Mouse (Mus musculus) bone marrow, adult 2 months (tissue): ENCODE data around the gene Prm3. TPM values are rescaled to one million over a fixed set of nuclear protein-coding genes. Genes with fewer than 3 reads are reported as not detected.

ENCODE experiments used
- H3K27ac ChIP-seq: fragments of 200-500 bp; 2 replicates; pipeline ENCODE4 v1.5.1; 2012; ENCODE audit warnings: low read depth, mild to moderate bottlenecking, control low read depth, inconsistent platforms, low read length; ENCODE audit not compliant: control insufficient read depth, poor library complexity, insufficient read depth
- H3K4me1 ChIP-seq: fragments of 200-500 bp; 2 replicates; pipeline ENCODE4 v1.6.1; 2011; ENCODE audit warnings: low read length; ENCODE audit not compliant: control insufficient read depth, insufficient read depth
- H3K4me3 ChIP-seq: fragments of 200-500 bp; replicated peaks from 2 replicates; pipeline ENCODE3; 2011; ENCODE audit warnings: mild to moderate bottlenecking, low read depth, low read length, control low read depth; ENCODE audit not compliant: control insufficient read depth
- CTCF ChIP-seq: fragments of 200-500 bp; IDR thresholded peaks from 2 replicates; pipeline ENCODE4 v1.5.1; 2011; ENCODE audit warnings: low read length, control low read depth; ENCODE audit not compliant: control insufficient read depth, insufficient read depth
- POLR2A ChIP-seq: fragments of 200-500 bp; IDR thresholded peaks from 2 replicates; pipeline ENCODE4 v1.6.1; 2011; ENCODE audit warnings: low read depth, mild to moderate bottlenecking, control low read depth, low read length, borderline replicate concordance; ENCODE audit not compliant: control insufficient read depth
- WGBS: fragments of 180-500 bp; shearing (Covaris S2); methylation state at CpG from one replicate; pipeline ENCODE4 v1.1.7; 2018; 5-methylcytosine and 5-hydroxymethylcytosine counted together
- polyA plus RNA-seq: library from polyadenylated mRNA; stranded (reverse); fragments of >200 nt; gene quantifications from 2 replicates; pipeline ENCODE4 v1.2.4, GENCODE M21; 2011; ENCODE audit warnings: low replicate concordance; ENCODE audit not compliant: missing spikeins, insufficient read depth, insufficient read length

Prm3 gene
- polyA plus RNA-seq, 1 experiment: not detected

- 67% methylated on average over 4 of the region's 4 CpGs for WGBS
- TF ChIP-seq POLR2A (no peak), CTCF (no peak)
- Histone ChIP-seq H3K4me1 (peaks cover 7% of the 10 kb centered on the region; the same call in 1 of the 2 replicates), H3K27ac (no peak overlapping the region), H3K4me3 (no peak overlapping the region)
Measured at GRCm38 (mm10) chr16:10828461-10828805, 37.7 kb upstream of the Prm3 start.

- Histone ChIP-seq H3K27ac (peak overlapping the region; percentile 76; the same call in 1 of the 2 replicates), H3K4me1 (peaks cover 7% of the 10 kb centered on the region; the same call in 1 of the 2 replicates), H3K4me3 (no peak overlapping the region)
- no peak for TF ChIP-seq POLR2A
- TF ChIP-seq CTCF: no peak
- 59% methylated on average over 7 of the region's 7 CpGs for WGBS
Measured at GRCm38 (mm10) chr16:10827766-10828460, 37.2 kb upstream of the Prm3 start.

DNA sequence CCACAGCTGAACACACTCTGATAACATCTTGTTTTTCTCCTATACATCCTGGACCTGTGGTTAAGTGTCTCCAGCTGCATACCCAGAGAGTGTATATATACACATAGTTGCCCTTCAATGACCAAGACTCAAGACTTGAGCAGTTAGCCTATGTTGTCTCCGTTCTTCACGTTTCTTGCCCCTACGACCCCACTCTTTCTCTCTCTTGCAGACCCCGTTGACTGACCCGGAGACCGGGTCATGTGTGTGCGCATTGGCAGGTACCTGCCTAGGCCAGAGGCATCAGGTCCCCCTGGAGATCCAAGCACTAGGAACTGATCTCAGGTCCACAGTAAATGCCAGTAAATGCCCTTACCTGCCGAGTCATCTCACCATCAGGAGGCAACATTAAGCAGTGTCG is 36.6 kb upstream of the Prm3 start:
- WGBS: 80% methylated on average over 9 of the region's 9 CpGs
- peaks cover 7% of the 10 kb centered on the region; the same call in 1 of the 2 replicates for H3K4me1 ChIP-seq
- no peak overlapping the region for H3K4me3 ChIP-seq
- TF ChIP-seq CTCF (no peak), POLR2A (no peak)
- peak overlapping the region; percentile 76; the same call in 1 of the 2 replicates for H3K27ac ChIP-seq

DNA sequence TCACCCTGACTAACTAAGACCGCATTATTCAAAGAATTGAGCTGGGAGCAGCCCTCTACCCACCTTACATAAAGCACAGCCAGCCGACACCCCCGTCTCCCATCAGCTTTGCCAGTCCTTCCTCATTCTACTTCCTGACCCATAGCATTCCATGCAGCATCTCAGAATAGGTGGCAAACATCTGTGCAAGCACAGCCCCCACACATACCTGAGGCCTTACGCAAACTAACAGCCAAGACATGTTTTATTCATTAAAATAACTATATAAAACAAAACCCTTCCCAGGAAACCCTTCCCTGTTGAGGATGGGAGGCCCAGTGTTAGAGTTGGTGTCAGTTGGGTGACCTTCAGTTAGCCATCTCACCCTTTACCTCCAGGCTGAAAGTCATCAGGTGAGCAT is 35.1 kb upstream of the Prm3 start:
- Histone ChIP-seq H3K4me3 (no peak overlapping the region), H3K27ac (no peak overlapping the region), H3K4me1 (peaks cover 6% of the 10 kb centered on the region; the same call in 1 of the 2 replicates)
- TF ChIP-seq CTCF (no peak), POLR2A (no peak)
- WGBS: 80% methylated on average over 4 of the region's 4 CpGs

- H3K27ac ChIP-seq: no peak overlapping the region
- TF ChIP-seq CTCF (no peak), POLR2A (no peak)
- no peak overlapping the region for H3K4me3 ChIP-seq
- H3K4me1 ChIP-seq: peaks cover 4% of the 10 kb centered on the region; the same call in 1 of the 2 replicates
- WGBS: 89% methylated on average over 1 of the region's 1 CpGs
Measured at GRCm38 (mm10) chr16:10824536-10824935, 33.8 kb upstream of the Prm3 start.

DNA sequence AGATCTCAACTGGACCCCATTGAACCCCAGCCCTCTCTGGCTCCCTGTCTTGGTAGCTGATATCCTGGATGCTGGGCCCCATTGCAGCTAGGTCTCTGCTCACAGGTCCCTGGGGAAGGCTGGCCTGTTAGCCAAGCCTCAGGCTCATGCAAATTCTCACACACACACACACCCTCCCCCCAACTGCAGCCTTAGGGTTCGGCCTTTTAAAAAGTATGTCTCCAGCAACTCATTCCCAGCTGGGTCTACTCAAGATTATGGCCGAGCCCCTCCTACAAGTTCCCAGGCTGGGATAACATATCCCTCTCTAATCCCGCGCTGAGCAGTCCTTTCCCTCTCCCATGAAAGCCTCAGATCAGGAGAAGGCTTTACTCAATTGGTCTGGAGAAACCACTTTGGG is 30.7 kb upstream of the Prm3 start:
- H3K27ac ChIP-seq: no peak overlapping the region
- WGBS: 87% methylated on average over 4 of the region's 4 CpGs
- H3K4me1 ChIP-seq: peaks cover 2% of the 10 kb centered on the region; the same call in 1 of the 2 replicates
- TF ChIP-seq CTCF: no peak
- no peak for TF ChIP-seq POLR2A
- H3K4me3 ChIP-seq: no peak overlapping the region

GRCm38 (mm10) chr16:10819966-10820365 is 29.3 kb upstream of the Prm3 start:
- no peak for TF ChIP-seq CTCF
- no peak for TF ChIP-seq POLR2A
- no peak overlapping the region for H3K27ac ChIP-seq
- peaks cover 2% of the 10 kb centered on the region; the same call in 1 of the 2 replicates for H3K4me1 ChIP-seq
- no peak overlapping the region for H3K4me3 ChIP-seq
- WGBS: 80% methylated on average over 3 of the region's 3 CpGs

DNA sequence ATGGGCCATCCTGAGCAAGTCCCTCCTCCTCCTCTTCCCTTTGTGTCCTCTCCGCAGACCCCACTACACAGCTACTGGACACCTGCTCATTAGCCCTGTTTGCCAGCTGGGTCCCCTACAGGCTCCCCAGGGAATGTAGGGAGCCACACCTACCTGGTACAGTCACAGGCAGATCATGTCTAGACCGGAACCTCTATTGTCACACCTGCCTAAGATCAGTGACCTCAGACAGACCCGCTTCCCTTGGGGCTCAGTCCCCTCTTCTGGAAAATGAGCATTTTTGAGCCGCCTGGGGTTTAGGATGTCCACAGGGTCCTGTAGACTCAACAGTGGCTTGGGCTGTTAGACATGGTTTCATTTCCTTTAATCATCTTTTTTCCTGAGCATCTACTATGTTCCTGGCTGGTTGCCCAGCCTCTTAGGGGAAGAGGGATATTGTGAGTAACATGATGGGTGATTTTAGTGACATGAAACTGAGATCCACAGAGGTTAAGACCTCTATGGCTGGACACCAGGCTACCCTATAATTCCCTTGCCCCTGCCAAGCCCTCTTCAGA is 27.9 kb upstream of the Prm3 start:
- WGBS: 58% methylated on average over 4 of the region's 4 CpGs
- TF ChIP-seq POLR2A: no peak
- TF ChIP-seq CTCF: no peak
- H3K4me3 ChIP-seq: no peak overlapping the region
- peaks cover 3% of the 10 kb centered on the region; the same call in 1 of the 2 replicates for H3K4me1 ChIP-seq
- no peak overlapping the region; the same call in none of the 2 replicates for H3K27ac ChIP-seq

DNA sequence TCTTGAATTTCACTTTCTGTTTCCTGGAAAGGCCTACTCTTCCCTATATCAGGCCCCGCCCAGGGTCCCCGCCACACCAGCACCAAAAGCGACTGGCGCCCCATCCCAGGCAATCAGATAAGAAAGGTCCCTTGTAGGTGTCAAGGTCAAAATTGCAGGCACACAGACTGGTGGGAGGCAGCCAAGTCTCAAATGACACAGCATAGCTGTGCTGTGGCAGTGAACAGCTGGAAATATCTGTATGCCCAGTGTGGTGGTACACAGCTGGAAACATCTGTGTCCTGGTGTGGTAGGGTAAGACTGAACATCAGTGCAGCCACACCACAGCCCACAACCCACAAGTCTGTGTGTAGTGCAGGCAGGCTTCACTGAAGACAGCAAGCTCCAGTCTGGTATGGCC is 24.1 kb upstream of the Prm3 start:
- Histone ChIP-seq H3K27ac (no peak overlapping the region), H3K4me1 (peaks cover 4% of the 10 kb centered on the region; the same call in 1 of the 2 replicates), H3K4me3 (no peak overlapping the region)
- 35% methylated on average over 4 of the region's 4 CpGs for WGBS
- no peak for TF ChIP-seq CTCF

GRCm38 (mm10) chr16:10813726-10814125 is 23.0 kb upstream of the Prm3 start:
- 51% methylated on average over 4 of the region's 4 CpGs for WGBS
- Histone ChIP-seq H3K27ac (no peak overlapping the region), H3K4me1 (peaks cover 4% of the 10 kb centered on the region; the same call in 1 of the 2 replicates), H3K4me3 (no peak overlapping the region)
- TF ChIP-seq CTCF (no peak), POLR2A (no peak)
